1 mouse cellular context compared by ENCODE assay signal in genomic region chr10:116481917-116482316, GRCm38 (mm10).
TF ChIP-seq lines count a peak whose summit lies in the region.

No protein-coding gene starts in this region.

TF ChIP-seq in MEL, 35 proteins besides CTCF, POLR2A, EP300 and RAD21 (continued from another document):
- TF ChIP-seq KAT2A (conservative IDR thresholded peaks at IDR 0.05; ENCODE audit: low read depth, low read length) (no peak), ZC3H11A (IDR thresholded peaks at IDR 0.05; ENCODE audit: low read depth, low read length) (no peak), ETS1 (IDR thresholded peaks at IDR 0.05; ENCODE audit: low read depth, low read length) (peak; percentile 33; the same call in 1 of the 2 replicates), MYB (IDR thresholded peaks at IDR 0.05; ENCODE audit: low read depth, low read length) (peak; percentile 64), MYC (IDR thresholded peaks at IDR 0.05; ENCODE audit: low read depth, low read length) (peak; percentile 79), MAX (IDR thresholded peaks at IDR 0.05; ENCODE audit: low read length) (peak; percentile 80), RCOR1 (IDR thresholded peaks at IDR 0.05; ENCODE audit: low read depth, low read length) (no peak), SIN3A (IDR thresholded peaks at IDR 0.05; ENCODE audit: low read length) (0 out of 2 replicates have a peak, but pooled peaks have one; percentile 33), NELFE (IDR thresholded peaks at IDR 0.05; ENCODE audit: low read depth, low read length) (peak; percentile 33; the same call in 1 of the 2 replicates)
